Mouse (Mus musculus): ENCODE measurements at regions not wholly inside any gene's neighbourhood (a gene's known extent, or its start where the extent isn't known, plus 50 kb on each side); places are given as distances from the start of the nearest gene placed in this dataset.

DNA sequence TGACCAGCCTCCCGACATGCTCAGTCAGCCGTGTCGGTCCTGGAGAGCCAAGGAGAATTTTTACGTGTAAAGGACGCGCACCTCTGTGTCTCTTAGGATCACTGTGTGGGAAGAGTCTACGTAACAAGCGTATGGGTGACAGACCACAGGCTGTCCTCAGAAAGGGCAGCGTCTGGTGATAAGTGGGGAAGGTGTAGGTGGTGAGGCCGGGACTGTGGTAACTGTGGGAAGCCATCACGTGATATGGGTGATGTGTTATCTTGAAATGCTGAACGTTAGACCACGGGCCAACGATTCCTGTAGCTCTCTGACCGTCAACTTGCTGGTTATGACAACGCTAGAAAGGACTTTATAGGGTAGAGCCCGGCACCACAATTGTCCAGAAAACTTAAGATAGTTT is 235.3 kb upstream of the Adgrl2 start:
- no peak for ATAC-seq (ENCODE audit: low FRiP score)

DNA sequence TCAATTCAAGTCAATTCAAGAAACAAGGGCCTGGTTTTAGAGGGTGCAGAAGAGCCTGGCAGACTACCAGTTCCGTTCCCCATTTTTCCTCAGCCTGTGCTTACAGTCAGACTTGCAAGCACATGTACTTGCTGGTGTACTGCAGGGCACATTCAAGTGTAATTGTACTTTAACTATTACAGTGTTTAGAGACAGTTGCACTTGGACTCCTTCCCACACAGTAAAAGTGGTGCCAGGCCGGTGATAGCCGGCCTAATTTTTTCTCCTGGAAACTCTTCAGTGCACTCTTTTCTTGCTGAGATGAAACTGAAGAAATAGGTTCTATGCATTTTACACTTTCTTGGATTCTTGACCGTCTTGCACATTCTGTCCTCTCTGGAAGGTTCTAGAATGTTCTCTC is 233.9 kb upstream of the Adgrl2 start:
- no peak overlapping the region for H3K27ac ChIP-seq (replicated peaks)
- no peaks in the 10 kb centered on the region for H3K9me3 ChIP-seq (replicated peaks)
- H3K4me2 ChIP-seq: no peak overlapping the region
- no peak overlapping the region for H3K9ac ChIP-seq (replicated peaks)
- no peak for ATAC-seq (ENCODE audit: low FRiP score)
- H3K36me3 ChIP-seq: no peaks in the 10 kb centered on the region
- no peaks in the 10 kb centered on the region for H3K27me3 ChIP-seq (replicated peaks)
- no peak overlapping the region for H3K4me3 ChIP-seq (replicated peaks)
- WGBS: 69% methylated on average over 4 of the region's 4 CpGs
- H3K4me1 ChIP-seq: 0 out of 2 replicates have a peak, but pooled peaks cover 2% of the 10 kb centered on the region

More for the DNA sequence above, 235.3 kb upstream of the Adgrl2 start:
- Histone ChIP-seq H3K27me3 (replicated peaks) (no peaks in the 10 kb centered on the region), H3K4me2 (no peak overlapping the region), H3K4me1 (no peaks in the 10 kb centered on the region), H3K9ac (replicated peaks) (no peak overlapping the region), H3K4me3 (replicated peaks) (no peak overlapping the region), H3K9me3 (replicated peaks) (no peaks in the 10 kb centered on the region), H3K27ac (replicated peaks) (no peak overlapping the region), H3K36me3 (no peaks in the 10 kb centered on the region)
- 90% methylated on average over 17 of the region's 17 CpGs for WGBS

DNA sequence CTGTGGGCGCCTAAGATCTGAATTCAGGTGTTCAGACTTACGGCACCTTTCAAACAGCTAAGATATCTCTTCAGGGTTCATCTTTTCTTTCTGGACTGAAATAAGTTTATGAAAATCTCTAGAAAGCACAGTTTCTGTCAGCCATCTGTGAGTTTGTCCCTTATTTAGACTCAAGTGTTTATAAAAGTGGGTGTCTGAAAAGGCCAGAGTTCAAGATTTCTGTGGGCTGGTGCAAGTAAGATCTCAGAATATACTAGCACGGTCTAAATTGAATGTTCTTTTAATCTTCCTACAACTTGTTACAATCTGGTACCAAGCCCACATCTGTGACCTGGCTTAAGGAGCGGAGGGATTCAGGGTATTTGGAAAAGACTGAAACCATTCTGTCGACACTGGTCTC is 233.4 kb upstream of the Adgrl2 start:
- no peak overlapping the region for H3K4me3 ChIP-seq (replicated peaks)
- 92% methylated on average over 5 of the region's 5 CpGs for WGBS
- no peaks in the 10 kb centered on the region; the same call in 1 of the 2 replicates for H3K27me3 ChIP-seq (replicated peaks)
- no peak overlapping the region for H3K27ac ChIP-seq (replicated peaks)
- ATAC-seq (ENCODE audit: low FRiP score): no peak
- H3K4me2 ChIP-seq: no peak overlapping the region
- H3K9ac ChIP-seq (replicated peaks): no peak overlapping the region
- no peaks in the 10 kb centered on the region for H3K36me3 ChIP-seq
- H3K4me1 ChIP-seq: 0 out of 2 replicates have a peak, but pooled peaks cover 5% of the 10 kb centered on the region
- no peaks in the 10 kb centered on the region for H3K9me3 ChIP-seq (replicated peaks)

DNA sequence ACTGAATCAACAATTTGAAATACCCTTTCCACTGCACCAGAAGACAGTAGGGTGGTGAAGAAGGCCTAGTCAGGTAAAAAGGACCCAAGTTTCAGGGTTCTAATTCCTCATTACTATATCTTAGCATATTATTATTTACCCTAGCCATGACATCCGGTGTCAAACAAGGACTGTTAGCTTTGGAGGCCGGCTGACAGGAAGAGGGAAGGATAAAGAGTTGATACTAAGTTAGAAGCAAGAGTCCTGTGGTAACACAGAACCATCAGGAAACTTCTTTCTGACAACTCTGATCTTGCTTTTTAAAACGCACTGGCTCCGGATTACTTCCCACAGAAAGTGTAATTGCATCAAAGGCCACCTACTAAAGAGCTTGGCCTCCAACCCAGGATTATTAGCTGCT is 230.6 kb upstream of the Adgrl2 start:
- H3K4me2 ChIP-seq: no peak overlapping the region
- no peak overlapping the region for H3K27ac ChIP-seq (replicated peaks)
- H3K4me1 ChIP-seq: 0 out of 2 replicates have a peak, but pooled peaks cover 5% of the 10 kb centered on the region
- no peak overlapping the region for H3K9ac ChIP-seq (replicated peaks)
- no peak for ATAC-seq (ENCODE audit: low FRiP score)
- WGBS: 90% methylated on average over 4 of the region's 4 CpGs
- H3K36me3 ChIP-seq: no peaks in the 10 kb centered on the region
- H3K9me3 ChIP-seq (replicated peaks): no peaks in the 10 kb centered on the region
- no peak overlapping the region for H3K4me3 ChIP-seq (replicated peaks)
- H3K27me3 ChIP-seq (replicated peaks): peaks cover 3% of the 10 kb centered on the region; the same call in 1 of the 2 replicates

DNA sequence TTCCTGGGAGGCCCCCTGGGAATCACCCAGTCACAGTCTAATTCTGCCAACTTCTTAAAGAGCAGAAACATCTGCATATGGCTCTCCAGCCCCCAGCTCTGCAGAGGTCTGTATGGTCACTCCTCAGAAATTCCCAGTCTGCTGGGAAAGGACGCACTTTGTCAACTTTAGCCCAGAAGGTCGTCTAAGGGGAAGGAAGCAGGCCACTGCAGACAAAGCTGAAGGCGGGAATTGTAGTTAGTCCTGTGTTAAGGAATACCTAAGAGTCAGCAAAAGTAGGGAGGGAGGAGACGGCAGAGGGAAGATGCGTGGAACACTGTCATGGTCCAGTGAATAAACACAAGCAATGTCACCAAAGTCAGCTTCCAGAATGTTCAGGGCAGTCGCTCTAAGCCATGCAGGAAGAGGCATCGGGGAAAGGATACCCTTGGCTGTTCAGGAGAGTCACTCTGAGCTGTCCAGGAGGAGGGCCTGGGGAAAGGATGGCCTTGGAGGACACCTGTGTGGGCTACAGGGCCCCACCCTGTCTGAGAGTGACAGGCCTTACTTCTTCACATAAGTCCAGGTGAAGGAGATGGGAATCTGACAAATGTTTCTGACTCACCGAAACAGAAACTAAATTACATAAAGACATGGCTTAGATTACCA is 230.1 kb upstream of the Adgrl2 start:
- H3K4me2 ChIP-seq: no peak overlapping the region
- 0 out of 2 replicates have a peak, but pooled peaks cover 5% of the 10 kb centered on the region for H3K4me1 ChIP-seq
- no peaks in the 10 kb centered on the region for H3K36me3 ChIP-seq
- peaks cover 3% of the 10 kb centered on the region; the same call in 1 of the 2 replicates for H3K27me3 ChIP-seq (replicated peaks)
- H3K4me3 ChIP-seq (replicated peaks): no peak overlapping the region
- no peak for ATAC-seq (ENCODE audit: low FRiP score)
- no peak overlapping the region for H3K9ac ChIP-seq (replicated peaks)
- WGBS: 67% methylated on average over 8 of the region's 8 CpGs
- H3K9me3 ChIP-seq (replicated peaks): no peaks in the 10 kb centered on the region
- H3K27ac ChIP-seq (replicated peaks): no peak overlapping the region

DNA sequence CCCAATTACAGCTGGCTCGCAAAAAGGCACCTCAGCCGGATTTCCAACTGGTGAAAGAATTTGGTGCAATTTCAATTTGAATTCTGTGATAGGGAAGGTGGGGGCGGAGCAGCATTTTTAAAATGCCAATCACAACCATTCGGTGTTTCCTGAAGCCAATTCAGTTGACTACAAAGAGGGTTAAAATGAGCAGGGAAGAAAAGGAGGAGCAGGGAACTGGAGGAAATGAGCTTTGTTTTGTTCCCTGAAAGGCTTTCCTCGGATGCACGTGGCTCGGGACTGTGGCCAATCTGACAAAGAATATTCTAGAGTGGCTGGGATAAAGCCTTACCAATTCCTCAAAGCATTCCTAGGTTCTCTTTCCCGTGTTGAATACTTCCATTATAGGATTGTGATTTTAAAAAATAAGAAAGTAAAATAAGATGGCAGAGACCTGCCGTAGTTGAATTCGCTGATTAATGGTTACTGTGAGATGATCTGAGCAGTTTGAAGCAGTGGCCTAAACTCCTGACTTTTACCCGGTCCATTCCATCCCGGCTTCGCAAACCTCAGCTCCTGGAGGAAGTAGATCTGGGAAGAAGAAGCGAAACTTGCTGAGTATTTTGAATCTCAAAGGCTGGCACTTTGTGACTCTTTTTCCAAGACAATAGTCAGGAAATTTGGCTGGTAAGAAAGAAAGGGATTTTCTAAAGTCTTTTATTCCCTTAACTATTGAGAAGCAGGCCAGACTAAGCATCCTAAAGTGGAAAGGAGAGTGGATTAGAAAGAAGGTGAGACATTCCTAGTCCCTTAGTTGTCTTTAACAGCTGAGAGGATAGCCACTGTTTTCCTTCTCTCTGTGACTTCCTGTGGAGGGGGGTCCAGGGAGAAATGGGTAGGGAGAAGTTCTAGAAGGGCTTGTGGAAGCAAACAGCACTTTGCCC is 229.3 kb upstream of the Adgrl2 start:
- 44% methylated on average over 14 of the region's 14 CpGs for WGBS
- ATAC-seq (ENCODE audit: low FRiP score): no peak
- Histone ChIP-seq H3K4me1 (0 out of 2 replicates have a peak, but pooled peaks cover 5% of the 10 kb centered on the region), H3K9me3 (replicated peaks) (no peaks in the 10 kb centered on the region), H3K27me3 (replicated peaks) (peaks cover 3% of the 10 kb centered on the region; the same call in 1 of the 2 replicates), H3K4me2 (no peak overlapping the region), H3K36me3 (no peaks in the 10 kb centered on the region), H3K27ac (replicated peaks) (no peak overlapping the region), H3K9ac (replicated peaks) (no peak overlapping the region), H3K4me3 (replicated peaks) (no peak overlapping the region)

DNA sequence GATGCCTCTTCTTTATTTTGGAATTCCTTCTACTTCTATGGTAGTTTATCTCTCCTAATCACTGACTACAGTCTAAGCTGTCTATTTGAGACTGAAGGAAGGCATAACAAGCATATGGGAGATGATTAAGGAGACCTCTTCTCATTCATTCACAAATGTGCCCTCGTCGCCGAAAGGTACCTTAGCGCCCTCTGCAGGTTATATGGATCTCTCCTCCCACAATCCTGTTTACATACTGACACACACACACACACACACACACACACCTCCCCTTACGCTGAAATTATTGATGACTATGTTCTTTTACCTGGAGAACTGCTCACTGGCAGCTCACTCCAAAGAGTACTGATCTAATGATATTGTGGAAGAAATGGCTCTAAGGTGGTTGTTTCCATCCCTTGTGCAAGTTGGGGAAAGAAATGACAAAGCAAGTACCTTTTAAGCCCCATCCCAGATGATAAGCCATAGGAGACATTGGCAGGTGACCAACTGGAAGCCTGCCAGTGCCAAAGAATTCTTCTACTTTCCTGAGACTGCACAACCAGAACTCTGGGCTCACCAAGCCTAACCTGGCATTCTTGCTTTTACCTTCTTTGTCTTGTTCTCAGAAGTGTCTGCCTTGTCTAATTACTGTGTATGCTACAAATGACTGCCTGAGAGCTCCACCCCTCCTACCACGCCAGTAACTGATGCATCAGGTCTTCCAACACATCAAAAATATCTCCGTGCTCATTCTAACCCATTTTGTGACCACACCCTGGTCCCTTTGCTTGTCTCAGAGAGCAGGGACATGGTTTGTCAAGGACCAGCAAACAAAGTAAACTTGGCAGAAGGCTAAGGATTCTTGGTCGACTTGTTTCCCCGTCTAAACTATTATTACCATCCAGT is 227.8 kb upstream of the Adgrl2 start:
- ATAC-seq (ENCODE audit: low FRiP score): no peak
- Histone ChIP-seq H3K4me3 (replicated peaks) (no peak overlapping the region), H3K27me3 (replicated peaks) (peaks cover 3% of the 10 kb centered on the region; the same call in 1 of the 2 replicates), H3K4me1 (0 out of 2 replicates have a peak, but pooled peaks cover 5% of the 10 kb centered on the region), H3K27ac (replicated peaks) (no peak overlapping the region), H3K4me2 (no peak overlapping the region), H3K36me3 (no peaks in the 10 kb centered on the region), H3K9me3 (replicated peaks) (no peaks in the 10 kb centered on the region), H3K9ac (replicated peaks) (no peak overlapping the region)
- WGBS: 90% methylated on average over 9 of the region's 9 CpGs

DNA sequence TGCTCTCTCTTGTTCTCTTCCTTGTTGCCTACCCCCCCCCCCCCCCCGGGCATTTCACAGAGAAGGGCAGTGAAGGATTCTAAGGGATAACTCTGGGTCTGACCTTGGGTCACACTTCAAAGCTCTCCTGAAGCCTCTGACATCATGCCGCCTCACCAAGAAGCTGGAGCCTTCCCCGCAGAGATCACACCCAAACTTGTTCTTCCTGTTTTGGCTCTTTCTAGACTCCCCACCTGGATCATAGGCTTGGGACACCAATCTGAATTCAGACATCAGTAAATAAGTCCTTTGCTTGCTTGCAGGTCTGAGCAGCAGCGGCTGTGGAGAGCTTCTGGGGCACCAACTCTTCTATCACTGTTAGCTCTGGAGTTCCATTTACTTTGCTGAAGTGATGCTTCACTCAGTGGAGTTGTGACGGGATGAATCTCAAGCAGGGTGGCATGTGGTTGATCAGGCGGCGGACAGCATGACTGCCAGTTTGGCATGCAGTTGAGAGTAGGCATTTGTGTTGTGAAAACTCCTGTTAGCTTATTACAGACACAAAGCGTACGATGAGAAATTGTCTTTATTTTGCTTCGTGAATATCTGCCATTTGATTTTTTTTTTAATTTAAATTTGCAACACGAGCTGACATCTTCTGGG is 226.5 kb upstream of the Adgrl2 start:
- Histone ChIP-seq H3K4me1 (0 out of 2 replicates have a peak, but pooled peaks cover 5% of the 10 kb centered on the region), H3K27me3 (replicated peaks) (peaks cover 3% of the 10 kb centered on the region; the same call in 1 of the 2 replicates), H3K36me3 (no peaks in the 10 kb centered on the region), H3K4me3 (replicated peaks) (no peak overlapping the region), H3K4me2 (no peak overlapping the region), H3K9ac (replicated peaks) (no peak overlapping the region), H3K9me3 (replicated peaks) (no peaks in the 10 kb centered on the region), H3K27ac (replicated peaks) (no peak overlapping the region)
- no peak for ATAC-seq (ENCODE audit: low FRiP score)
- WGBS: 85% methylated on average over 11 of the region's 11 CpGs

DNA sequence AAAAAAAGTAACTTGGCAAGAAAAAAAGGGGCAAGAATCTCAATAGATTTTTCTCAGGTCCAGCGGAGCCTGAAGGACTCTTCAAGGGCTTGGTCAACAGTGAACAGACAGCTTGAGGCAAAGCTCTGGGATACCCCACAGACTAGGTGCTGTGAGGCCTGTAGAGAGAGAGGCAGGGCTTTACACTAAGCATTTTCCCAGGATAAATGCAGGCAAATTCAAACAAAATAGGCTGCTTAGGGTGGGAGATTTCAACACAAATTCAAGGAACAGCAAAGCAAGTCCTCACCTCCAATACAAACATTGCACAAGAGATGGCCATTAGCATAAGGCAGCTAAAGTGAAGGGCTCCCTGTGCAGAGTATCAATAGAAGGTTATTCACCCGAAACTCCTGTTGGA is 225.3 kb upstream of the Adgrl2 start:
- H3K27ac ChIP-seq (replicated peaks): no peak overlapping the region
- 0 out of 2 replicates have a peak, but pooled peaks cover 5% of the 10 kb centered on the region for H3K4me1 ChIP-seq
- H3K4me2 ChIP-seq: no peak overlapping the region
- H3K9me3 ChIP-seq (replicated peaks): no peaks in the 10 kb centered on the region
- WGBS: 79% methylated on average over 2 of the region's 2 CpGs
- no peak overlapping the region for H3K4me3 ChIP-seq (replicated peaks)
- no peak overlapping the region for H3K9ac ChIP-seq (replicated peaks)
- no peaks in the 10 kb centered on the region for H3K36me3 ChIP-seq
- no peak for ATAC-seq (ENCODE audit: low FRiP score)
- peaks cover 3% of the 10 kb centered on the region; the same call in 1 of the 2 replicates for H3K27me3 ChIP-seq (replicated peaks)

DNA sequence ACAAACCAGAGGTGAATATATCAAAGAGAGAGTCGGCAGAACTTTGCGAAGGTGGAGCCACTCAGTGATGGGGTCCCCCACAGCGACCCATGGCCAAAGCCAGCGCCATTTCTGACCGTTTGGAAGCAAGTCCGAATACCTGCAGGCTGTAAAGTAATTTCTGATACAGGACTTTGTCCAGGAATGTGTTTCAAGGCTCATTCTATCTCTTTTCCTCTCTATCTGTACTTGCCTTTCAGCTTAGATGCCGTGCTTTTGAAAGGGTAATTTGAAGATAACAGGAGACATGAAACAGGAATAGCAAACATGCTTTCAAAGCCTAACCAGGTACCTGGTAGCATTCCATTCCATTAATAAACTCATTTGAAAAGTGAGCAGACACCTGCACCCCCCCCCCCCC is 221.6 kb upstream of the Adgrl2 start:
- 94% methylated on average over 7 of the region's 7 CpGs for WGBS
- no peaks in the 10 kb centered on the region for H3K27me3 ChIP-seq (replicated peaks)
- H3K9ac ChIP-seq (replicated peaks): no peak overlapping the region
- H3K9me3 ChIP-seq (replicated peaks): no peaks in the 10 kb centered on the region
- H3K36me3 ChIP-seq: no peaks in the 10 kb centered on the region
- no peaks in the 10 kb centered on the region for H3K4me1 ChIP-seq
- ATAC-seq (ENCODE audit: low FRiP score): no peak
- H3K4me3 ChIP-seq (replicated peaks): no peak overlapping the region
- H3K4me2 ChIP-seq: no peak overlapping the region
- no peak overlapping the region for H3K27ac ChIP-seq (replicated peaks)

DNA sequence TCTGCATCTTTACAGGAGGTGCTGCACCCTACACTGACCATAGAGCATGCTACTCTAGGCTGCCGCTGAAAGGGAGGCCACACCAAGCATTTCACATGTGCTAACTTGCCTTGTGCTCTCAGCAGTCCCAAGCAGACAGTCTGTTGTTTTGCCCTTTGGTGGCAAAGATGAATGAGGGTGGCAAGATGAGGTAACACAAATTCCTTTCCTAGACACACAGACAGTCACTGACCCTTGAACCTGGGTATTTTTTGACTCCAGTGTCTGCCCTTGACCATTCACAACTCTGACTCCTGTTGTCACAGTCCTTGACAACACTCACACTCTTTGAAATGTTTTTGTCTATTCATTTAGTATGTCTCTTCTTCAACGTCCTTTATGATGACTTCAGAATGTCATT is 218.9 kb upstream of the Adgrl2 start:
- Histone ChIP-seq H3K27ac (replicated peaks) (no peak overlapping the region), H3K4me3 (replicated peaks) (no peak overlapping the region), H3K4me2 (no peak overlapping the region), H3K9ac (replicated peaks) (no peak overlapping the region), H3K27me3 (replicated peaks) (no peaks in the 10 kb centered on the region), H3K9me3 (replicated peaks) (no peaks in the 10 kb centered on the region), H3K4me1 (no peaks in the 10 kb centered on the region), H3K36me3 (no peaks in the 10 kb centered on the region)
- WGBS: 91% methylated on average over 2 of the region's 2 CpGs
- no peak for ATAC-seq (ENCODE audit: low FRiP score)

All from neural tube, embryonic 15.5 days (tissue).